Mouse (Mus musculus) adrenal gland, postnatal 25 days (tissue): ENCODE results near the gene Evi5. TPM values are rescaled to one million over a fixed set of nuclear protein-coding genes. Genes with fewer than 3 reads are reported as not detected.
A peak's percentile ranks its signal among the peaks of the same experiment; 100 is the strongest.

Source experiments
- DNase-seq: peaks from one replicate; pipeline ENCODE4 v3.0.0; 2021; ENCODE audit warnings: mixed read lengths
- total RNA-seq: library from RNA; stranded (reverse); gene quantifications from 2 replicates; pipeline ENCODE4 v1.2.3, GENCODE M21; 2021

Evi5 gene
- total RNA-seq, 1 experiment from 2014 or later, result 63.0 TPM

DNA sequence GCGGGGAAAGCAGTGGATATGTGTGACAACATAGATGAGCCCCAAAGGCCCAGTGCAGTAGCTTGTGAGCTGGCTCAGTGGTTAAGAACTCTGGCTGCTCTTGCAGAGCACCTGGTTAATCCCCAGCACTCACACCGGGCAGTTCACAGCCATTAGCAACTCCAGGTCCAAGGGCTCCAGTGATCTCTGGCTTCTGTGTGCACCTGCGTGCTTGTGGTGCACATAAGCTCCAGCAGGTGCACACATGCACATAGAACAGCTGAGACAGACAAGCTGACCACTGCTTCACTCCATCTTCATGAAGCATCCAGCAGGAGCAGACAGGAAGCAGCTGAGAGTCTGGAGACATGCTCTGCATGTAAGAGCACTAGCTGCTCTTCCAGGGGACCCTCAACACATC lies 136.6 kb downstream of the Evi5 start:
- DNase-seq, result no peak

DNA sequence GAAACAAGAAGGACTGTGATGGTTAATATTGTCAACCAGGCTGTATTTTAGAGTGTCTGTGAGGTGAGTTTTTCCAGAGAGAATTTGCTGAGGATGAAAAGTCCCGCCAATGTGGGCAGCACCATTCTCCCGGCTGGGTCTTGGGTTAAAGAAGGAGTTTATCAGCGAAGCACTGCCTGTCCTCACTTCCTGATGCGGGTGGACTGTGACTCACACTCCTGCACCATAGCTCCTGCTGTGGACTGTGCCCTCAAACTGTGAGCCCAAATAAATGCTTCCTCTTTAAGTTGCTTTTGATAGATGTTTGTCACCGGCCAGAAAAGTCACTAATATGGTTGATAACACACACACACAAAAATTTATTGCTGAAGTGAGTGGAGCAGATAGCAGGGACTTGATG lies 138.7 kb downstream of the Evi5 start:
- no peak for DNase-seq

DNA sequence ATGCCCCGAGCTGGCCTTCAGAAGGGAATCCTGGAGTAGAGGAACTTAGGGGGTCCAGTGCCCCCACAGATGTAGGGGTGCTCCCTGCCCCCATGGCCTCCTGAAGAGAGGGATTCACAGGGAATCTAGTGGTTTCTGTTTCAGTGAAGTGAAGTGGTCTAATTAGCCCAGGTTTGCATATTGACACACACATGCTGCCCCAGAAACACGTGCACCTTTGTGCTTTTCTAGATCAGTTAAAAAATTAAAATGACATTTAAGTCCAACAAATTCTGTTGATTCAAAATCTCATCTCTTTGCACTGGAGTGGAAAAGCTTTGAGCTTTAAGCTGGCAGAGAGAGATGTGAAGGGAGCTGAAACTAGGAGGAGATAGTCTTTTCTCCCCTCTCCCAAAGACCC lies 143.1 kb downstream of the Evi5 start:
- no peak for DNase-seq

DNA sequence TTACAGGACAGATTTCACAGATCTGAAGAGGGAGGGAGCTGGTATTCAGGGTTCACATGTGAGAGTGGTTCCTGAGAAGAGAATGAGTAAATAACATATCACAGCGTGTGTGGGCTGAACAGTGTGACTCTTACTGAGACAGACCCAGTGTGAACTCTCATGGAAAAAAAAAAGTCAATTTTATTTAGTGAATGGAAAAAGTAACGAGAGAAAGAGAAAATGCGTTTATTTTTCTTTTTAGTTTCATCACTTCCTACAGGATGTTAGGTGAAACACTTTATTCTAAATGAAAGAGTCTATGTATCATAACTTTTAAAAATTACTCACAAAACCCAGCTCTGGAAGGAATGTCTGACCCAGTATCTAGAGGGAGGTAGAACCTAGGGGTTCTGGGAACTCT lies 143.5 kb downstream of the Evi5 start:
- no peak for DNase-seq

DNA sequence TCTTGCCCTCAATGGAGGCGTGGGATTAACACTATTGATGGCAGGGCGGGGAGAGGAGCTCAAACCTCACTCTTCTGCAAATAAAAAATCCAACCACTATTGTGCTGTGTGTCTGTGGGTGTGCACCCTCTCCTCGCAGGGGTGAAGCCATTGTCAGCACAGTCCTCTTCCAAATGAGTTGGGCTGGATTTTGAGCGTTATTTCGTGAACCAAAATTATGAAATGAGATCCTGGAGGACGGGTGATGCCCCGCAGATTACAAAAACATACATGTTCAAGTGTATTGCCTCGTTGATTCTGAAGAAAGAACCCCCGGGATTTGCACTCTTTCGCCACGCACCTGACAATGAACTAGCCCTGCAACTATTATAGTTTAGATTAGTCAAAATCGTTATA lies 147.9 kb downstream of the Evi5 start:
- no peak for DNase-seq

DNA sequence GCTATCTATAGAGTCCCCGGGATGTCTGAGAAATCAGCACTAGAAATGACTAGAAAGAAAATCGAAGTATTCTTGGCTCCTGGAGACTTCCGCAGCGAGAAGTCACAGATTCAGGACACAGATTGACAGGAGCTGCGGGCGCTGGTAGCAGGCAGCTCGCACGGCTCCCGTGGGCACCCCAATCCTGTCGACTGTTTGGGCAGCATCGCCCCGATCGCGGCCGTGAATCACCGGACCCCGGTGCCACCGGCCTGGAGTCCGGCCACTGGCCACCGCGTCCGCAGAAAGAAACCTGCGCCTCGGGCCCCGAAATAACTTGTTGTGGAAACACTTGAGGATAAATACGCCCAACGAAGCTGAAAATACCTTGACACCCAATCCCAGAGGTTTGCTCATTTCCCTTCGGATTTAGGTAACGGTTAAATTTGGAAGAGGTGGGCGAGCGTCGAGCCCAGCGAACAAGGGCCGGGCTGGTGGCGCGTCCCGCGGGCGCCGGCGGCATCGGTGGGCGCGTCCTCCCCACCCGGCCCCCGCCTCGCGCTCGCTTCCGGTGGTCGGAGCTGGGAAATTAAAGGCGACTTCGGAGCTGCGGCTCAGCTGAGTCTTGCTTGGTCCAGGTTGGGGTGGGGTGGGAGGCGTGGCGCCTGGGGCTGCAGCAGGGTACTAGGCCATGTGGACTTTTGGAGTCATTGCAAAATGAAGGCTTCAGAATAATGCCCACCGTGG lies 148.5 kb downstream of the Evi5 start:
- peak; percentile 8 for DNase-seq

DNA sequence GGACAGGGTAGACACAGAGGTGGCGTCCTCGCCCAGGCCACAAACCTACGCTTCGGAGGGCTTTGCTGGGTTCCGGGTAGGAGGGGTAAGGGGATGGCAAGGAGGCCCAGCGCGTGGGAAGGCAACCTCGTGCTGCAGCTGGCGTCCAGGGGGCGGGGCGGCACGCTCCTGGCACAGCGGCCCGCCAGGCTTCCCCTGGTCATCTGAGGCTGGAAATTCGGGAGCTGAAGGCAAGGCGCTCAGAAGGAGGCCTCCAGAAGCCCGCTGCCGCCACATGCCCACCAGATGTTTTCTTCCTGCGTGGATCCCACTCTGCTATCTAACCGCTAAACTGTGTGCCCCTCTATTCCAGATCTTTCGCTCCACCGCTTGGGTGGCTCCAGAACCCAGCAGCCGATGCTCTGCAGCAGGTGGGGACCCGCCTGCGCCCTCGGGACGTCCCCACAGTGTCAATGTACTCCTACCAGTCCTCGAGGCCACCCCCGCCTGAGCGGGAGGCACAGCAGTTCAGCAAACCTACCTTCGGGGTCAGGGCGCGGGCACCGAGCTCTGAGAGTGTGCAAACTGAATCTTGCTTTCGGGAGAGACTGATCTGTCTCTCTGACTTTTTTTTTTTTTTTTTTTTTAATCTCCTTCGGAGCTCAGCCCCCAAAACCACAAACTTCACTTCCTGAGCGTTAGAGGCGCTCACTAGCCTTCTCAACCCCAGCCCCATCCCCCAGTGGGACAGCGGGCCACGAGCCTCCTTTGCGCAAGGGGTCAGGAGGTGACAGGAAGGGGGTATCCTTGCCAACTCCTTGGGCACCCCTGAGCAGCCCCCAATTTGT lies 149.3 kb downstream of the Evi5 start, which contains the start of gene Gfi1:
TSS of gene Gfi1 (minus strand) at position 602 of the 827 bp plus-strand sequence.
- peak; percentile 24 for DNase-seq

DNA sequence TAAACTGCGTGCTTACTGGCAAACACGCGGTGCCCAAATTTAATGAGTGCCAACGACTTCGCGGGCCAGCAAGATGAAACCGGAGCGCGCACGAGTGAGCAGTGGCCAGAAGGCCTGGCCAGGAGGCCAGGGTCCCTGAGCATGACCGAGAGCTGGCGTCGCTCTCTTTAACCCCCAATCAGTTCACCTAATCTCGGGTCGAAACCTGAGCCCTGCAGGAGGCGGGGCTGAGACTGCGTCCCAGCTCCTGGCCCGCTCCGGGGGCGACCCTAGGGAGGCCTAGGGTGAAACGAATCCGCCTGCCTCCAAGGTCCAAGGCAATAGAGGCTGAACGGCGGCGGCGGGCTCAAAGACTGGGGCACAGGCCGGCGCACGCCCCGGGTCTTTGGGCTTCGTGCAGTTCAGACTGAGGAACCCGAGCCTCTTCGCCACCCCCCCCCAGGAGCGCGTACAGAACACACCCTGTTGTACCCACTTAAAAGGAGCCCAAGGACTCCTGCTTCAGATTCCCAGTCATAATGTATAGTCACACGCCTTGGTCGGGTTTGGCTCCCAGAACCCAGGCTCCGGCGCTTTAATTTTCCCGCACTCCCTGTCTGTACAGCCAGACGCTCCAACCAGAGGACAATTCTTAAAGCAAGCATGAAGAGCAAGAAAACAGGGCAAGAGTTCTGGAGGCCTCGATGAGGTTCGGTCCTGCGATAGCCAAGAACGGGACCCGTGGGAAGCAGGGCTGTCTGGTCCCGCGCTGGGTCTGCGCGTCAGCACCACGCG lies 150.1 kb downstream of the Evi5 start:
- peak; percentile 5 for DNase-seq

DNA sequence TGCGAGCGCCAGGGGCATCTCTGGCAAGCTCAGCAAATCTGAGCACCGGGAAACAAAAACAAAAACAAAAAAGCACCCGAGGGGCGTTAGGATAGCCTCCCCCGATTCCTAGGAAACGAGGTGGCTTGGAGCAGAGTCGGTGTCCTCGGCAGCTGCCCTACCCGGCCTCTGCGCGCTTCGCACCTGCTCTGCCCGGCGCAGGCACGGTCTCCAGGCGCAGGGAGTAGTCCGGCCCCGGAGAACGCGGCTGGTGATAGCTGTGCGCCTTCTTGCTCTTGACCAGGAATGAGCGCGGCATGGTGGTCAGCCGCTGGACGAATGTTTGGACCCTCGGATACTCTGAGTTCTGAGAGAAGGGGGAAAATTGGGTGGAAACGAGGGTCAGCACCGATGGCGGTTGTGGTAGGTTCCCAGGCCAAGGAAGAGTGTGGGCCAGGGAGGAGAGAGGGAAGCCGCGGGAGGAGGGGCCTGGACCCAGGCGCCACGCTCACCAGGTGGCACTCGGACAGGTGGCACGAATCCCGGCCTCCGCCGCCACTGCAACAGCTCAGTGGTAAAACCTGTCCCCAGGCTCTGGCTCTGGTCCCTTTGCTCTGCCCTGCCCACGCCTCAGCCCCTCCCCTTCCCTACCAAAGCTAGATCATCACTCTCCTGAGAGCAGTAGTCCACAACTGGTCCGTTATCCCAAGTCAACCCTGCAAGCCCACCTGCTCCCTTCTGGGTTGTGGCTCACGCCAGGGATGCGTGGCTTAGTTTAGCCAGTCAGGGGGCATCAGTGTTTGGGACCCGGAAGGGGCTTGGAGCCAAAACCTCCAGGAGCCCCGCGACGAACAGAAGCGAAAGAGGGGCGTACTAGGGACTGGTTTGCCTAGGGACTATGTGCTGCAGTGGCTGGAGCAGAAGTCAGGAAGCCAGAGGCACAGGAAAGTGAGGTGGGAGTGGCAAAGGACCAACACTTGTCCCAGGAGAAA lies 151.1 kb downstream of the Evi5 start:
- peak; percentile 13 for DNase-seq

DNA sequence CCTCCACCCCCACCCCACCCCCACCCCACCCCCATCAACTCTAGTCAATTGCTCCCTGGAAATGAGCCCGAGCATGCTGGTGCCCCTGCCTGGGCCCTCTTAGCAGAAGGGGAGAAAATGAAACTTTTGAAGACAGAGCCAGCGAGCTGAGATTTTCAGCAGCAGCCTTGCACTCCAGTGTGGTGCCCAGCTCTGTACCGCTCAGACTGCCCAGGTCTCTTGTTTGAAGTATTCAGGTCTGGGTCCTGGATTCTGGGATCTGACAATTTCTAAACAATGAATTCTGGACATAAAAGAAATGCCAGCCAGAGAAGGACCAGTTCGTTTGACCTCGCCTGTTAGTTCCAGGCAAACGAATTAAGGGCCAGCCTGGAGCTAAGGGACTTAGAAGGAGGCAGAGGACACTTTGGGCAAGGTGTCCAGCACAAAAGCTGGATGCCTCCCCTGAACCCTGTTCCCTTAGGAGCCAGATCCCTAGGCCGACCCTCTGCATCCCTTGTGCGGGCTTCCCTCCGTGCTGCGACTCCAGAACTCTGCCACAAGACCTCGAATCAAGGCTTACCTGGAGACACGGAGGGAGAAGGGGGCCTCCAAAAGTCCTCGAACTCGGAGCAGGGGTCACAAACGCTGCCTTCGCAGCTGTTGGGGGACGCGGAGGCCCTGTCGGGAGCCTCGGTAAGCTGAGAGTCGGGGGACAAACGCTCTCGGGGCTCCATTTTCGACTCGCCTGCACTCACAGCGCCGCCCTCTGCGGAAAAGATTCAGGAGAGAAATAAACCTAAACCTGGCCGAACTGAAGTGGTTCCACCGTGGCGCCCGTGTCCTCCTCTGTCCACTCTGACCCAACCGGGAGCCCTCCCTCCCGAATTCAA lies 152.0 kb downstream of the Evi5 start:
- DNase-seq, result peak; percentile 3

DNA sequence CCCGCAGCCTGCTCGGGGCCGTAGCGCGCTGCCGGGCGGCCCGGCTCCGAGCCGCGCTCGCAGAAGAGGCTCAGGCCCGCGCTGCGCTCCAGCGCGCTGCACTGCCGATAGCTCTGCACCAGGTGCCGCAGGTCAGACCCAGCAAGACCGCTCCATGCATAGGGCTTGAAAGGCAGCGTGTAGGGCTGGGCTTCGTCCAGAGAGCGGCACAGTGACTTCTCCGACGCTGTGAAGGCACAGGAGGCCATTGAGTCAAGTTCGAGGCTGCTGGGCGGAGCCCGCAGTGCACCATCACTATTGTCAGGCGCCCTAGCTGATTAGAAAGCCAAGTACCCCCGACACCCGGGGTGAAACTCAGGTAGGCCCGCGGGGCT lies 153.3 kb downstream of the Evi5 start:
- DNase-seq, result no peak

DNA sequence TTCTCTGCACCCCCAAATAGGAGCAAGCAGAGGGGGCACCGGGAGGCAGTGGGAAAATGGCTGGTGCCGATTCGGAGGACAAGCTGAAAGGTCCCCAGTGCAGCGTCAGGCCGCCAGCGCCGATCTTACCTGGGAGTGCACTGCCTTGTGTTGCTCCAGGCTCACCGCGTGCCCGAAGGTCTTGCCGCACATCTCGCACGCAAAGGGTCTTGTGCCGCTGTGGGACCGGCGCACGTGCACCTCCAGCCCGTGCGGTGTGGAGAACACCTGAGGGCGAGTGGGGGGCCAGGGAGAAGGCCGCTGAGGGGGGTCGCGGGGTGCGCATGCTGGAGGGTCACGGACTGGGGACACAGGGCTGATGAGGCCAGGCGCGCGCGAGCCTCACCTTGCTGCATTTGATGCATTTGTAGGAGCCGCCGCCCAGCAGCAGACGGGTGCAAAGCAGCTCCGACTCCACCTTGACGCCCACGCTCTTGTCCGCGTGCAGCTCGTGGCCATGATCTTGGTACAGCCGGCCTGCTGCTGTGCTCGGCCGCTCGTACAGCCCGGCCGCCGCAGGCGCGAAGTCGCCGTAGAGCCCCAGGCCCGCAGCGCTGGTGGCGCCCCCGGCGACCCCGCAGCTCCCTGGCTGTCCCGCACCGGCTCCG lies 153.8 kb downstream of the Evi5 start:
- DNase-seq, result no peak

DNA sequence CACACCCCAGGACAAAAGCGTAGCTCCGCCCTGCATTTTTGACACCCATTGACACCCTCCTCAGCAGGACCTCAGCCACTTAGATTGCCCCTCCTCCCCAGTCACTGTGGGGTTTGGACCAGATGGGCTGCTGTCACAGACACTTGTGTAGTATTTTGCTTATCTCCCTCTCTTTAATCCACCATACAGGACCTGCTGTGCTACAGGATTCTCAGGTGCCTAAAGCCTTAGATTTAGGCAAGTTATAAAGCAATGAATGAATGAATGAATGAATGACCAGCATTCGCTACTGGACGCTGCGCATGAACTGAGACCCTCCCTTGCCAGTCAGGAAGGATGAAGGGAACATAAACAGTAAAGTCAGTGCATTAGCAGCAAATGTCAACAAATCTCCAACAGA lies 154.4 kb downstream of the Evi5 start:
- no peak for DNase-seq

DNA sequence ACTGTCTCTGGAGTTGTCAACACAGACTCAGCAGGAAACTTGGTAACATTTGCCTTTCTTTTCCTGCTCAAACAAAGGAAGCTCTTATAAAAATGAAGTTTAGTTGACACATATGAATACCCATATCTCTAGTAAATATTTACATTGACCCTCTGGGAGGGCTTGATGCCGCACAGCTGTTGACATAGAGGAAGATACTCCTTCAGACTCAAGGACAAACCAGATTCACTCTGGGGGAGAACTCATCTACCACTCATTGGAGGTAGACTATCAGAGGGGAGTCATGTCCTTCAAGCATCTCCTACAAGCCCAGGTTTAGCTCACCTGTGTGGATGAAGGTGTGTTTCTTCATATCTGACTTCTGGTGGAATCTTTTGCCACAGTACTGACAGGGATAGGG lies 155.1 kb downstream of the Evi5 start:
- no peak for DNase-seq

DNA sequence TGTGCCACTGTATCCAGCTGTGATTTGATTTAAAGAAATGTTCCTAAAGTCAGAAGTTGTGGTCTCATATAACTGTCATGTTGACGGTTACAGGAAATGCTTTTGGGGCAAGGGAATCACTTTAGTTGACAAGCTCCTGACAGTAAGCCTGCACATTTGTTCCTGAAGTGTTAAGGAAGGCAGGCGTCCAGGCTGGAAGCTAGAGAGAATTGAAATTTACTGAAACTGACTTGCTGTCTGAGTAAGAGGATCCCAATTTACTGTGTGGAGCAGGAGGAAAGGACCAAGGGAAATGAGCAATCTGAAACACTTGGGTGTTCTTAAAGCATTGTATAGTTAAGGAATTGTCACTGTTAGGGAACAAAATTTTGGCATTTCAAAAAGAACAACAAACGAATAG lies 155.7 kb downstream of the Evi5 start:
- no peak for DNase-seq

DNA sequence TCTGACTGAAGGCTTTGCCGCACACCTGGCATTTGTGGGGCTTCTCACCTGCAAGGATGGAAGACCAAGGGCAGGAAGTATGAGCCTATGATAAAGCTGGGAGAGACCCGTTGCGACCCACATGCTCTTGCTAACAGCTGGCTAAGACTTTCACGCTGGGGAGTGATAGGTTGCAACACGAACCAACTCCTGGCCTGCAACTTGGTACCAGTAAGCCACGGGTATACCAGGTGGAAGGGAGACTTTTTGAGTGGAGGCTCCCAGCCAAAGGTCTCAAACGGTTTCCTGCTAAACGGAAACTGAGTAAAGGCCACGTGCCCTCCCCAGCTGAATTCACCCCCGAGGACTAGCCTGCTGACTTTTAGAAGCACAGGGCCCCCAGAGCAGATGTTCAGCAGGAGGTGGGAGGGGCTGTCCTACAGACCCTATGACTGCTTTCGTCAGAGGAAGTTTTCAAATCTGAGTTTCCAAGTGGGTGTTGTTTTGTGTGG lies 157.0 kb downstream of the Evi5 start:
- DNase-seq, result no peak

DNA sequence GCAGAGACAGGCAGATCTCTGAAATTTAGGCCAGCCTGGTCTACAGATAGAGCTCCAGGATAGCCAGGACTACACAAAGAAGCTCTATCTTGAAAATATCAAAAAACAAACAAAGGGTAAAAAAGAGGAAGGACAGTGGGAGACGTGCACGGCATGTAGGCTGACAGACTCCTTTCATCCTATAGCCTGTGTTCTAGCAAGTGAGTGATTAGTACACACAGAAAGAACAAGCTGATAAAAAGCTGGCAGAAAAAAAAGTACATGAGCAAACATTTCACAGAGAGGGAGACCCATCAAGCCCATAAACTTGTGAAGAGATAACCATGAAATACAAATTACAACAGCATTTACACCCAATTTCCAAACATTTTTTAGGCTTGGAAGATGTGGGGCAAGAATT lies 163.2 kb downstream of the Evi5 start:
- DNase-seq, result no peak

DNA sequence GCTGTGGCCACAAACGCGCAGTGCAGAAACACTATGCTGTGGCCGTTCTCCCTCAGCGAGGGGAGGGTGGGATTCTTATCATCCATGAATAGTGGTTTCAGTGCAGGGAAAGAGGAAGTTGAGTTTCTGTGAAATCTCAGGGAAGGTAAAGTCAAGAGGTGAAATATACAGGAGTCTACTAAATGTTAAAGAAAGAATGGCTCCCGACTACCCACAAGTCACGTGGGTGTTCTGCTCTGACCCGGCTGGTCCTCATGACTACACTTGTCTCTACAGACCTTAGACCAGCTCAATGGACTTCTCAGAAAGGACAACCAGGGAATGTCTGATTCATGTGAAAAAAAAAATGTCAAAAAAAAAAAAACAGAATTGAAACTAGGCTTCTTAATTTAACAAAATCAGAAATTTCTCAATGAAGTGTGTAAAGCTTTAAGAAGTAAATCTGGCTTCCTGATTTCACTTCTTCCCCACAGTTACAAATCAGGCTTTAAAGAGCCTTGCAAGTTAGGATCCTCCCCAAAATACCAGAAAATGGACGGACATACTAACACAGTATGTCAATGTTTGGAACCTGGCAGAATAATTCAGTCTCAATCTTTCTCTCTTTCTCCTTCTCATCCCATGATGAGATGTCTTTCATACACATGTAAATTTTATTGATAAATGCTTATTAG lies 166.6 kb downstream of the Evi5 start:
- no peak for DNase-seq

DNA sequence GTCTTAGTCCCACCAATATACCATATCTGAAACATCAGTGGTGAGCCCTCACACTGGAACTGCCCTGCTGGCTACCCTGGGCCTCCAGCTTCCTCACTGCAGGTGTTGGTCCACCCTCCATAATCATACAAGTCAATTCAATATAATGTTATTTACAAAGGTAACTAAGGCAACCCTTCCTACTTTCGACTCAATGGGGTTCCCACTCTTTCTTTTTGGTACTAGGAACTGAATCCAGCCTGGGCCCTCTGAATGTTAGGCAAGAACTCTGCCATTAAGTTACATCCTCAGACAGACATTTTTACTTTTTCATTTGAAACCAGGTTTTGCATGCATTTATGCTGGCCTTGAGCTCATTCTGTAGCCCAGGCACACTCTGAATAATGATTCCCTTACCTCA lies 168.6 kb downstream of the Evi5 start:
- DNase-seq, result no peak
